Mouse (Mus musculus): ENCODE data around the gene Scel. TPM values are rescaled to one million over a fixed set of nuclear protein-coding genes. Genes with fewer than 3 reads are reported as not detected.
"Not testable (repeated sequence)": the region's sequence is repeated elsewhere in the genome, so short reads cannot be mapped to it uniquely, and the experiment has no call there.

Scel gene
- 1 to 10 TPM in 1 of 2 experiments, under 1 TPM in 1; 0.87 to 1.1 TPM for total RNA-seq (2021)
- long read RNA-seq, experiment 1 = 0 reads
- long read RNA-seq, experiment 2 = 0 reads

GRCm38 (mm10) chr14:103512802-103513472, at the start of gene Scel:
Scel (plus strand) TSS chr14:103513342.
- DNase-seq (ENCODE audit: low spot score in 2 of 2) = peak in 1 of 2 experiments; percentile 14
- peak within 1 kb of the TSS; percentile 11; the same call in 1 of the 2 replicates for H3K4me3 ChIP-seq
- no peak for TF ChIP-seq CTCF (conservative IDR thresholded peaks at IDR 0.05)
- no peak within 1 kb of the TSS for H3K27ac ChIP-seq

GRCm38 (mm10) chr14:103468691-103469463, 44.3 kb upstream of the Scel start:
- no peak for TF ChIP-seq CTCF (conservative IDR thresholded peaks at IDR 0.05)
- peak overlapping the region; percentile 27 for H3K4me3 ChIP-seq
- DNase-seq (ENCODE audit: low spot score in 2 of 2) = no peak
- peak overlapping the region; percentile 75 for H3K27ac ChIP-seq

GRCm38 (mm10) chr14:103469464-103470015, 43.6 kb upstream of the Scel start:
- DNase-seq (ENCODE audit: low spot score in 2 of 2) = peak; percentile 72 to 78
- peak overlapping the region; percentile 51 for H3K4me3 ChIP-seq
- TF ChIP-seq CTCF (conservative IDR thresholded peaks at IDR 0.05) = peak; percentile 89
- H3K27ac ChIP-seq = peak overlapping the region; percentile 85

- H3K4me3 ChIP-seq = no peak overlapping the region
- no peak for TF ChIP-seq CTCF (conservative IDR thresholded peaks at IDR 0.05)
- DNase-seq (ENCODE audit: low spot score in 2 of 2) = no peak
- peak overlapping the region; percentile 73 for H3K27ac ChIP-seq
These were observed 41.9 kb upstream of the Scel start for GRCm38 (mm10) chr14:103471074-103471778.

GRCm38 (mm10) chr14:103471806-103472553, 41.2 kb upstream of the Scel start:
- Histone ChIP-seq H3K27ac (peak overlapping the region; percentile 73), H3K4me3 (no peak overlapping the region)
- peak; percentile 81 to 89 for DNase-seq (ENCODE audit: low spot score in 2 of 2)
- no peak for TF ChIP-seq CTCF (conservative IDR thresholded peaks at IDR 0.05)

- H3K27ac ChIP-seq = peak overlapping the region; percentile 73; the same call in 1 of the 2 replicates
- H3K4me3 ChIP-seq = no peak overlapping the region
- no peak for TF ChIP-seq CTCF (conservative IDR thresholded peaks at IDR 0.05)
- DNase-seq (ENCODE audit: low spot score in 2 of 2) = no peak
These were observed 40.6 kb upstream of the Scel start for GRCm38 (mm10) chr14:103472554-103472905.

- no peak for TF ChIP-seq CTCF (conservative IDR thresholded peaks at IDR 0.05)
- DNase-seq (ENCODE audit: low spot score in 2 of 2) = no peak
- Histone ChIP-seq H3K27ac (no peak overlapping the region), H3K4me3 (no peak overlapping the region)
These were observed 37.8 kb upstream of the Scel start for GRCm38 (mm10) chr14:103475312-103475711.

GRCm38 (mm10) chr14:103476232-103476631, 36.9 kb upstream of the Scel start:
- not testable (repeated sequence) for H3K4me3 ChIP-seq; DNase-seq (ENCODE audit: low spot score in 2 of 2); H3K27ac ChIP-seq

- no peak overlapping the region for H3K4me3 ChIP-seq
- H3K27ac ChIP-seq = peak overlapping the region; percentile 61; the same call in 1 of the 2 replicates
- TF ChIP-seq CTCF (conservative IDR thresholded peaks at IDR 0.05) = no peak
- no peak for DNase-seq (ENCODE audit: low spot score in 2 of 2)
These were observed 35.9 kb upstream of the Scel start for GRCm38 (mm10) chr14:103477281-103477680.

- no peak for DNase-seq (ENCODE audit: low spot score in 2 of 2)
- Histone ChIP-seq H3K4me3 (no peak overlapping the region), H3K27ac (peak overlapping the region; percentile 61; the same call in 1 of the 2 replicates)
- TF ChIP-seq CTCF (conservative IDR thresholded peaks at IDR 0.05) = no peak
These were observed 35.2 kb upstream of the Scel start for GRCm38 (mm10) chr14:103477959-103478358.

GRCm38 (mm10) chr14:103479446-103479845, 33.7 kb upstream of the Scel start:
- DNase-seq (ENCODE audit: low spot score in 2 of 2) = no peak
- peak; percentile 65 for TF ChIP-seq CTCF (conservative IDR thresholded peaks at IDR 0.05)
- Histone ChIP-seq H3K4me3 (no peak overlapping the region), H3K27ac (no peak overlapping the region)

GRCm38 (mm10) chr14:103481514-103481913, 31.6 kb upstream of the Scel start:
- no peak overlapping the region for H3K4me3 ChIP-seq
- no peak for TF ChIP-seq CTCF (conservative IDR thresholded peaks at IDR 0.05)
- no peak for DNase-seq (ENCODE audit: low spot score in 2 of 2)

More at GRCm38 (mm10) chr14:103481514-103481913, 31.6 kb upstream of the Scel start:
- no peak overlapping the region for H3K27ac ChIP-seq

All from layer of hippocampus, adult 2 months (tissue).